Comparison of ENCODE assay signal across 14 mouse cellular contexts in genomic region chr6:38623457-38623856, GRCm38 (mm10). TPM values are rescaled to one million over a fixed set of nuclear protein-coding genes. Genes with fewer than 3 reads are reported as not detected.
A peak's percentile ranks its signal among the peaks of the same experiment; 100 is the strongest.
DNase-seq lines count a peak whose midpoint lies in the region; ATAC-seq and TF ChIP-seq lines count a peak whose summit lies in the region.
"Had no signal": no experiment of that assay in that cellular context is flagged by ENCODE, and none has a peak within 500 bp of the region (broad histone marks: within the 10 kb centered on the region; RNA-seq: fewer than 3 reads in every experiment).

No protein-coding gene starts in this region.

- no peak for TF ChIP-seq POLR2A in lung, adult 2 months (IDR thresholded peaks at IDR 0.05; ENCODE audit: borderline replicate concordance, extremely low read depth, low read depth, low read length)

- H3K4me1 ChIP-seq in heart, embryonic 10.5 days: peaks cover 12% of the 10 kb centered on the region
- peaks cover 29% of the 10 kb centered on the region for H3K4me1 ChIP-seq in liver, embryonic 13.5 days (replicated peaks)
- H3K4me1 ChIP-seq in lung, adult 2 months (ENCODE audit: control insufficient read depth, insufficient read depth, low read length): peaks cover 4% of the 10 kb centered on the region
- no peaks in the 10 kb centered on the region for H3K4me1 ChIP-seq in hindbrain, embryonic 14.5 days (replicated peaks; ENCODE audit: control insufficient read depth, insufficient read depth, low read length)
- H3K4me1 ChIP-seq: kidney, embryonic 15.5 days had no signal

- no peaks in the 10 kb centered on the region for H3K9me3 ChIP-seq in heart, embryonic 10.5 days
- no peaks in the 10 kb centered on the region for H3K9me3 ChIP-seq in liver, embryonic 13.5 days (replicated peaks)
- H3K9me3 ChIP-seq in hindbrain, embryonic 14.5 days (ENCODE audit: control insufficient read depth, low read length): no peaks in the 10 kb centered on the region
- H3K9me3 ChIP-seq: kidney, embryonic 15.5 days had no signal

- no peak overlapping the region for H3K4me2 ChIP-seq in liver, embryonic 13.5 days
- no peak overlapping the region for H3K4me2 ChIP-seq in hindbrain, embryonic 14.5 days (replicated peaks)
- H3K4me2 ChIP-seq: kidney, embryonic 15.5 days had no signal

- ATAC-seq in liver, embryonic 13.5 days (ENCODE audit: low read depth): peak; percentile 92
- ATAC-seq in hindbrain, embryonic 14.5 days (ENCODE audit: low FRiP score): no peak
- ATAC-seq: forebrain, postnatal 0 days had no signal

- peaks cover 45% of the 10 kb centered on the region for H3K36me3 ChIP-seq in heart, embryonic 10.5 days
- H3K36me3 ChIP-seq in liver, embryonic 13.5 days: peaks cover 56% of the 10 kb centered on the region
- peaks cover 27% of the 10 kb centered on the region for H3K36me3 ChIP-seq in hindbrain, embryonic 14.5 days (replicated peaks; ENCODE audit: control insufficient read depth, insufficient read depth)

- 44% methylated on average over 2 of the region's 2 CpGs for WGBS in heart, embryonic 10.5 days
- 12% methylated on average over 2 of the region's 2 CpGs for WGBS in liver, embryonic 13.5 days (ENCODE audit: insufficient replicate concordance)
- WGBS in lung, adult 2 months: 59% methylated on average over 2 of the region's 2 CpGs
- WGBS in hindbrain, embryonic 14.5 days: 95% methylated on average over 2 of the region's 2 CpGs

- H3K27me3 ChIP-seq in heart, embryonic 10.5 days (ENCODE audit: insufficient read depth, poor library complexity, severe bottlenecking): no peaks in the 10 kb centered on the region
- no peaks in the 10 kb centered on the region for H3K27me3 ChIP-seq in liver, embryonic 13.5 days
- no peaks in the 10 kb centered on the region for H3K27me3 ChIP-seq in hindbrain, embryonic 14.5 days (ENCODE audit: control insufficient read depth, insufficient read depth, low read length)
- H3K27me3 ChIP-seq: kidney, embryonic 15.5 days had no signal

- H3K9ac ChIP-seq in liver, embryonic 13.5 days: peak overlapping the region; percentile 15
- H3K9ac ChIP-seq in hindbrain, embryonic 14.5 days: no peak overlapping the region
- H3K9ac ChIP-seq: forebrain, postnatal 0 days; kidney, embryonic 15.5 days had no signal

- DNase-seq in heart, embryonic 10.5 days (ENCODE audit: low spot score): peak; percentile 78
- no peak for DNase-seq in heart, adult 18-20 months
- DNase-seq in 3T3-L1 (ENCODE audit: low read depth, low spot score): peak; percentile 44
- DNase-seq in c-Kit-positive CD71-positive TER-119-positive erythroid progenitor cells, embryonic 14.5 days (ENCODE audit: low spot score): peak; percentile 51
- DNase-seq in liver, embryonic 13.5 days: peak; percentile 54
- no peak for DNase-seq in lung, adult 2 months
- no peak for DNase-seq in ovary, postnatal 10 days (ENCODE audit: low spot score)
- no peak for DNase-seq in hindbrain, embryonic 14.5 days (ENCODE audit: low spot score)
- DNase-seq: B cell, adult 2 months; cerebellum, adult 2 months; forebrain, postnatal 0 days; lung, adult 18-20 months had no signal

- H3K4me3 ChIP-seq in heart, embryonic 10.5 days: no peak overlapping the region
- no peak overlapping the region for H3K4me3 ChIP-seq in liver, embryonic 13.5 days (replicated peaks)
- no peak overlapping the region for H3K4me3 ChIP-seq in lung, adult 2 months (replicated peaks; ENCODE audit: extremely low read depth, low read depth, low read length)
- no peak overlapping the region for H3K4me3 ChIP-seq in hindbrain, embryonic 14.5 days (replicated peaks; ENCODE audit: low read length)
- H3K4me3 ChIP-seq: kidney, embryonic 15.5 days had no signal

- H3K27ac ChIP-seq in heart, embryonic 10.5 days: no peak overlapping the region
- peak overlapping the region; percentile 80 for H3K27ac ChIP-seq in liver, embryonic 13.5 days
- no peak overlapping the region for H3K27ac ChIP-seq in hindbrain, embryonic 14.5 days
- H3K27ac ChIP-seq: kidney, embryonic 15.5 days; macrophage had no signal

- no peak for TF ChIP-seq CTCF in lung, adult 2 months (IDR thresholded peaks at IDR 0.05; ENCODE audit: insufficient read depth, low read length)

RNA-seq across cellular contexts. Expression of gene Klrg2, which starts 13.6 kb away (rescaled TPM):
- polyA plus RNA-seq in heart, embryonic 10.5 days (2016; fragmentation: Nextera tagmentation; extraction: Ambion mirVana): 0.10 TPM in 1 of 2 replicates, not detected in the other
- total RNA-seq in heart, adult 18-20 months (2021): under 1 TPM; 0.21 to 0.37 TPM
- polyA plus RNA-seq in liver, embryonic 13.5 days (2015; fragmentation: Nextera tagmentation; extraction: Ambion mirVana): 0.07 TPM in 1 of 2 replicates, not detected in the other
- polyA plus RNA-seq in lung, adult 2 months (2012; rRNA removed): 4.0 and 5.3 TPM in 2 replicates
- 0.16 TPM in 1 of 2 replicates, not detected in the other for polyA plus RNA-seq in hindbrain, embryonic 14.5 days (2014; fragmentation: Nextera tagmentation; extraction: Ambion mirVana)

RNA-seq across cellular contexts. Expression of gene Clec2l, which starts 39.4 kb away (rescaled TPM):
- 0.50 and 1.5 TPM in 2 replicates for polyA plus RNA-seq in heart, embryonic 10.5 days (2016; fragmentation: Nextera tagmentation; extraction: Ambion mirVana)
- total RNA-seq in heart, adult 18-20 months (2021): 1 to 10 TPM; 1.3 to 1.4 TPM
- 0.09 TPM in 1 of 2 replicates, not detected in the other for polyA plus RNA-seq in liver, embryonic 13.5 days (2015; fragmentation: Nextera tagmentation; extraction: Ambion mirVana)
- polyA plus RNA-seq in lung, adult 2 months (2012; rRNA removed): 0.50 and 1.1 TPM in 2 replicates
- polyA plus RNA-seq in hindbrain, embryonic 14.5 days (2014; fragmentation: Nextera tagmentation; extraction: Ambion mirVana): 22.3 and 25.2 TPM in 2 replicates
- polyA plus RNA-seq: macrophage had no signal

Comparison
In these comparisons a context has a peak if more than half of its experiments do, and no peak if none do; other contexts are left out.
1. DNase-seq: peak in heart, embryonic 10.5 days (single experiment), 3T3-L1 (single experiment), c-Kit-positive CD71-positive TER-119-positive erythroid progenitor cells, embryonic 14.5 days (single experiment) and liver, embryonic 13.5 days (single experiment); none in heart, adult 18-20 months (0 of 2), lung, adult 2 months (single experiment), ovary, postnatal 10 days (single experiment) and hindbrain, embryonic 14.5 days (single experiment).